Mouse (Mus musculus): ENCODE results near the gene Iqsec1. TPM values are rescaled to one million over a fixed set of nuclear protein-coding genes. Genes with fewer than 3 reads are reported as not detected.

The Iqsec1 gene
- polyA plus RNA-seq, 1 experiment from 2014 or later = 28.6 TPM

- 85% methylated on average over 5 of the region's 5 CpGs for WGBS
- Histone ChIP-seq H3K36me3 (ENCODE audit: control insufficient read depth, insufficient read depth, low read length) (no peaks in the 10 kb centered on the region), H3K27me3 (ENCODE audit: control insufficient read depth, insufficient read depth, low read length) (no peaks in the 10 kb centered on the region), H3K9ac (ENCODE audit: low read length) (no peak overlapping the region), H3K4me2 (ENCODE audit: low read length) (no peak overlapping the region), H3K27ac (replicated peaks in 1 of 2; ENCODE audit: control insufficient read depth in 1 of 2, insufficient read depth in 1 of 2, low read depth in 2 of 2, low read length in 2 of 2) (no peak overlapping the region), H3K9me3 (ENCODE audit: control insufficient read depth, low read length) (0 out of 2 replicates have a peak, but pooled peaks cover 4% of the 10 kb centered on the region), H3K4me1 (ENCODE audit: control insufficient read depth in 2 of 2, insufficient read depth in 2 of 2, low read length in 2 of 2) (peaks cover 9 to 18% of the 10 kb centered on the region in 2 experiments), H3K4me3 (ENCODE audit: control insufficient read depth in 1 of 2, insufficient read depth in 1 of 2, low read depth in 1 of 2, low read length in 2 of 2) (no peak overlapping the region)
- no peak for ATAC-seq (ENCODE audit: insufficient number of reproducible peaks, insufficient read depth, low FRiP score, low read depth)
These were observed 216.4 kb downstream of the Iqsec1 start for GRCm38 (mm10) chr6:90772120-90772519.

GRCm38 (mm10) chr6:90768526-90768925 is 220.0 kb downstream of the Iqsec1 start:
- ATAC-seq (ENCODE audit: insufficient number of reproducible peaks, insufficient read depth, low FRiP score, low read depth) = no peak
- no peak overlapping the region for H3K27ac ChIP-seq (replicated peaks in 1 of 2; ENCODE audit: control insufficient read depth in 1 of 2, insufficient read depth in 1 of 2, low read depth in 2 of 2, low read length in 2 of 2)
- no peaks in the 10 kb centered on the region for H3K27me3 ChIP-seq (ENCODE audit: control insufficient read depth, insufficient read depth, low read length)
- H3K36me3 ChIP-seq (ENCODE audit: control insufficient read depth, insufficient read depth, low read length) = no peaks in the 10 kb centered on the region
- no peak overlapping the region for H3K4me2 ChIP-seq (ENCODE audit: low read length)
- H3K9me3 ChIP-seq (ENCODE audit: control insufficient read depth, low read length) = no peaks in the 10 kb centered on the region
- H3K4me3 ChIP-seq (ENCODE audit: control insufficient read depth in 1 of 2, insufficient read depth in 1 of 2, low read depth in 1 of 2, low read length in 2 of 2) = no peak overlapping the region
- no peak overlapping the region for H3K9ac ChIP-seq (ENCODE audit: low read length)
- H3K4me1 ChIP-seq (ENCODE audit: control insufficient read depth in 2 of 2, insufficient read depth in 2 of 2, low read length in 2 of 2) = peaks cover 17% of the 10 kb centered on the region in 2 experiments
- WGBS = 90% methylated on average over 2 of the region's 2 CpGs

- no peak overlapping the region for H3K4me3 ChIP-seq (ENCODE audit: control insufficient read depth in 1 of 2, insufficient read depth in 1 of 2, low read depth in 1 of 2, low read length in 2 of 2)
- no peaks in the 10 kb centered on the region for H3K27me3 ChIP-seq (ENCODE audit: control insufficient read depth, insufficient read depth, low read length)
- no peak overlapping the region for H3K9ac ChIP-seq (ENCODE audit: low read length)
- peaks cover 20% of the 10 kb centered on the region in 2 experiments for H3K4me1 ChIP-seq (ENCODE audit: control insufficient read depth in 2 of 2, insufficient read depth in 2 of 2, low read length in 2 of 2)
- no peak overlapping the region for H3K4me2 ChIP-seq (ENCODE audit: low read length)
- H3K36me3 ChIP-seq (ENCODE audit: control insufficient read depth, insufficient read depth, low read length) = no peaks in the 10 kb centered on the region
- H3K9me3 ChIP-seq (ENCODE audit: control insufficient read depth, low read length) = no peaks in the 10 kb centered on the region
- no peak for ATAC-seq (ENCODE audit: insufficient number of reproducible peaks, insufficient read depth, low FRiP score, low read depth)
- 93% methylated on average over 1 of the region's 1 CpGs for WGBS
- no peak overlapping the region for H3K27ac ChIP-seq (replicated peaks in 1 of 2; ENCODE audit: control insufficient read depth in 1 of 2, insufficient read depth in 1 of 2, low read depth in 2 of 2, low read length in 2 of 2)
These were observed 220.6 kb downstream of the Iqsec1 start for GRCm38 (mm10) chr6:90767874-90768273.

DNA sequence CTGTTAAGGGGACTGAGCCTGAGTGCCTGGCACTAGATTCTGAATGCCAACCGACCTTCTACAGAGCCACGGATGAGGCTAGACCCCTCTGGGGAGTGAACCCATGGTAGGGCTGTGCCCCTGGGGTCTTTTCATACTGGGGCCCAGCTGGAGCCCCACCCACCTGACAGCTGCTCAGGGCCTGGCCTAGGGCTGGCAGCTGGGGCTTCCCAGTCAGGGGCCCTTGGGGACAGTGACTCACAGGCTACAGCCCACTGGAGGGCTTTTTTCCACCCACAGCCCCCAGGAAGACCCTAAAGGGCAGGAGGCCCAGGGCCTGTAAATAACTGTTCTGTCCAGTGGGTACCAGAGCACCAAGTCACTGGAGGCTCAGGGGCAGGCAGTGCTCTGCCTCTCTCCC is 223.7 kb downstream of the Iqsec1 start:
- peak overlapping the region; percentile 41 for H3K9ac ChIP-seq (ENCODE audit: low read length)
- peaks cover 35% of the 10 kb centered on the region in 2 experiments for H3K4me1 ChIP-seq (ENCODE audit: control insufficient read depth in 2 of 2, insufficient read depth in 2 of 2, low read length in 2 of 2)
- 0 out of 2 replicates have a peak overlapping the region, but pooled peaks have one; percentile 53 for H3K4me2 ChIP-seq (ENCODE audit: low read length)
- H3K36me3 ChIP-seq (ENCODE audit: control insufficient read depth, insufficient read depth, low read length) = no peaks in the 10 kb centered on the region
- no peaks in the 10 kb centered on the region for H3K27me3 ChIP-seq (ENCODE audit: control insufficient read depth, insufficient read depth, low read length)
- no peaks in the 10 kb centered on the region for H3K9me3 ChIP-seq (ENCODE audit: control insufficient read depth, low read length)
- ATAC-seq (ENCODE audit: insufficient number of reproducible peaks, insufficient read depth, low FRiP score, low read depth) = no peak
- H3K4me3 ChIP-seq (ENCODE audit: control insufficient read depth in 1 of 2, insufficient read depth in 1 of 2, low read depth in 1 of 2, low read length in 2 of 2) = no peak overlapping the region
- WGBS = 71% methylated on average over 2 of the region's 2 CpGs
- peak overlapping the region; percentile 83 to 88 for H3K27ac ChIP-seq (replicated peaks in 1 of 2; ENCODE audit: control insufficient read depth in 1 of 2, insufficient read depth in 1 of 2, low read depth in 2 of 2, low read length in 2 of 2)

GRCm38 (mm10) chr6:90763959-90764591 is 224.4 kb downstream of the Iqsec1 start:
- H3K4me1 ChIP-seq (ENCODE audit: control insufficient read depth in 2 of 2, insufficient read depth in 2 of 2, low read length in 2 of 2) = peaks cover 35% of the 10 kb centered on the region in 2 experiments
- 17% methylated on average over 18 of the region's 18 CpGs for WGBS
- 0 out of 4 replicates have a peak overlapping the region, but pooled peaks of 1 of the 2 experiments have one; percentile 7 for H3K4me3 ChIP-seq (ENCODE audit: control insufficient read depth in 1 of 2, insufficient read depth in 1 of 2, low read depth in 1 of 2, low read length in 2 of 2)
- peak; percentile 88 for ATAC-seq (ENCODE audit: insufficient number of reproducible peaks, insufficient read depth, low FRiP score, low read depth)
- H3K27ac ChIP-seq (replicated peaks in 1 of 2; ENCODE audit: control insufficient read depth in 1 of 2, insufficient read depth in 1 of 2, low read depth in 2 of 2, low read length in 2 of 2) = peak overlapping the region; percentile 83 to 88
- no peaks in the 10 kb centered on the region for H3K36me3 ChIP-seq (ENCODE audit: control insufficient read depth, insufficient read depth, low read length)
- H3K4me2 ChIP-seq (ENCODE audit: low read length) = peak overlapping the region; percentile 53
- H3K9me3 ChIP-seq (ENCODE audit: control insufficient read depth, low read length) = no peaks in the 10 kb centered on the region
- peak overlapping the region; percentile 41 for H3K9ac ChIP-seq (ENCODE audit: low read length)
- no peaks in the 10 kb centered on the region for H3K27me3 ChIP-seq (ENCODE audit: control insufficient read depth, insufficient read depth, low read length)

DNA sequence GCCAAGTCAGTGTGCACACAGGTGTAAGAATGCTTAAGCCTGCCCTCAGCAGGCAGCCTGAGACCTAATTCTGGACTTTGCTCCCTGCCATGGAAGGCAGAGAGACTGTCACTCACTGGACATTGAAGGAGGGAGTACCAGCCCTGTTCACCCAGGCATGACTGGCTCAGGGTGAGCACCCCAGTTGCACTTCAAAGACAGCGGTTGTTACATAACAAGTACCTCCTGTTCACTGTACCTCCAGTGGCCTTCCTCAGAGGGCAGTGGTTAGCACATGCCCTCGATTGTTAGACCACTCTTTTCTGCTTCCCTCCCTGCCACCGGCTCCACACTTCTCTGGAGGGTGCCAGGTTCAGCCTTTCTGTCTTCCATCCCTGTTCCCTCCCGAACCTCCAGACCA is 225.2 kb downstream of the Iqsec1 start:
- 78% methylated on average over 4 of the region's 4 CpGs for WGBS
- Histone ChIP-seq H3K4me2 (ENCODE audit: low read length) (peak overlapping the region; percentile 53), H3K27ac (replicated peaks in 1 of 2; ENCODE audit: control insufficient read depth in 1 of 2, insufficient read depth in 1 of 2, low read depth in 2 of 2, low read length in 2 of 2) (peak overlapping the region; percentile 61 to 88), H3K9me3 (ENCODE audit: control insufficient read depth, low read length) (no peaks in the 10 kb centered on the region), H3K27me3 (ENCODE audit: control insufficient read depth, insufficient read depth, low read length) (no peaks in the 10 kb centered on the region), H3K36me3 (ENCODE audit: control insufficient read depth, insufficient read depth, low read length) (no peaks in the 10 kb centered on the region), H3K9ac (ENCODE audit: low read length) (peak overlapping the region; percentile 45; the same call in 1 of the 2 replicates), H3K4me3 (ENCODE audit: control insufficient read depth in 1 of 2, insufficient read depth in 1 of 2, low read depth in 1 of 2, low read length in 2 of 2) (peak overlapping the region in 1 of 2 experiments; percentile 11; a peak in 2 of 4 replicates), H3K4me1 (ENCODE audit: control insufficient read depth in 2 of 2, insufficient read depth in 2 of 2, low read length in 2 of 2) (peaks cover 35% of the 10 kb centered on the region in 2 experiments)
- ATAC-seq (ENCODE audit: insufficient number of reproducible peaks, insufficient read depth, low FRiP score, low read depth) = no peak

DNA sequence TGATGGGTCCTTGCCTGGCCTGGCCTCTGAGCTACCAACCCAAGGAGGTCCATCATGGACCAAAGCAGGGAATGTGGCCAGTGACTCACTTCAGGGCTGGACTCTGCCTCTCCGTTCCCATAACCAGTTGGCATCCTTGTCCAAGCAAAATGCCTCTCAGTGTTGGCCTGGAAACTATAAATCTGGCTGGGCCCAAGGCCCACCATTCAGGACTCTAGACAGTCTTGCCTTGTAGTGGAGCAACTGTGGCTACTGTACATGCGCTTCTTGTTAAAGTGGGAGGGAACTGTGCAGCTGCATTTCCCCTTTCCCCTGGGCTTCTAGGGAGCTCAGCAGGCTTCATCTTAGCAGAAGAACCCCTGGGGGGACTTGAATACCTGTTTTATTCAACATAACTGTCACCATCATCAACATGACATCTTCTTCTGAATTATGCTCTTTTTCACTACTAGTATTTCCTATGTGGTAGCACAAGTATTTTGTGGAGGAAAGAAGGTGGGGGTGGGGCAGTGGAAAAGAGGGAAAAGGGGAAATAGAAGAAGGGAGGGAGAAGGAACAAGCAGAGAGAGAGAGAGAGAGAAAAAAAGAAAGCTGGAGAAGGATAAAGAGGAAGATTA is 226.3 kb downstream of the Iqsec1 start:
- WGBS = 90% methylated on average over 2 of the region's 2 CpGs
- Histone ChIP-seq H3K4me2 (ENCODE audit: low read length) (no peak overlapping the region), H3K9ac (ENCODE audit: low read length) (no peak overlapping the region), H3K4me1 (ENCODE audit: control insufficient read depth in 2 of 2, insufficient read depth in 2 of 2, low read length in 2 of 2) (peaks cover 35% of the 10 kb centered on the region in 2 experiments), H3K4me3 (ENCODE audit: control insufficient read depth in 1 of 2, insufficient read depth in 1 of 2, low read depth in 1 of 2, low read length in 2 of 2) (no peak overlapping the region), H3K27ac (replicated peaks in 1 of 2; ENCODE audit: control insufficient read depth in 1 of 2, insufficient read depth in 1 of 2, low read depth in 2 of 2, low read length in 2 of 2) (no peak overlapping the region), H3K27me3 (ENCODE audit: control insufficient read depth, insufficient read depth, low read length) (no peaks in the 10 kb centered on the region), H3K9me3 (ENCODE audit: control insufficient read depth, low read length) (no peaks in the 10 kb centered on the region), H3K36me3 (ENCODE audit: control insufficient read depth, insufficient read depth, low read length) (no peaks in the 10 kb centered on the region)
- ATAC-seq (ENCODE audit: insufficient number of reproducible peaks, insufficient read depth, low FRiP score, low read depth) = no peak
